ENCODE assay signal across 26 mouse cellular contexts in the genomic region with DNA sequence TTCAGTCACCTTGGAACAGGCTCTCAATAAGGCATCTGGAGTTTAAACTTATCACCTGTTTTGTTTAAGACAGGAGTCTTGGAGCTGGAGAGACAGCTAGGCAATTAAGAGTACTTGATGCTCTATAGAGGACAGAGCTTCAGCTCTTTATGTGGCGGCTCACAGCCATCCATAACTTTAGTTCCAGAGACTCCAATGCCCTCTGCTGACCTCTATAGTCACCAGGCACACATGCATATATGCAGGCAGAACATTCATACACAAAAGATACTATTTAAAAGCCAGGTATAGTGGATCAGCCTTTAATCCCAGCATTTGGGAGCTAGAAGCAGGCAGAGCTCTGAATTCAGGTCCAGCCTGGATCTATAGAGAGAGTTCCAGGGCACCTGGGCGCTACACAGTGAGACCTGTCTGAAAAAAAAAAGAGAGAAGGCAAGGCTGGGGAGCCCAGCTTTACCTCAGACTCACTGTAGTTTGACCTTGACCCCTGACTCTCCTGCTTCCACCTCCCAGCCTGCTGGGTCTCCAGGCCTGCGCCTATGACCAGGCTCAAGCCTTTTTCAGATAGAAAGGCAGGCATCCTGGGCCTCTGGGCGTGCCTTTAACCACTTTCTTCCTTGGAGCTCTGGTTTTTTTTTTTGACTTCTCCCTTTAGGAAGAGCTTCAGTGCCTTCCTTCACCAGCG. TPM values are rescaled to one million over a fixed set of nuclear protein-coding genes. Genes with fewer than 3 reads are reported as not detected.
DNase-seq lines count a peak whose midpoint lies in the region; ATAC-seq and TF ChIP-seq lines count a peak whose summit lies in the region.
"Had no signal": no experiment of that assay in that cellular context is flagged by ENCODE, and none has a peak within 500 bp of the region (broad histone marks: within the 10 kb centered on the region; RNA-seq: fewer than 3 reads in every experiment).

No protein-coding gene starts in this region.

- no peak for DNase-seq in gastrocnemius, adult 2 months
- DNase-seq in gastrocnemius, postnatal 36 days, result no peak
- no peak for DNase-seq in kidney, postnatal 25 days
- DNase-seq in midbrain, embryonic 14.5 days, result no peak
- DNase-seq in urinary bladder, postnatal 10 days (ENCODE audit: low spot score), result no peak
- DNase-seq: adrenal gland, adult 2 months; cerebellum, adult 11-12 months; cerebellum, adult 8-10 months; cerebellum, postnatal 10 days; embryo, embryonic 11 days; gastrocnemius, postnatal 14 days; heart, postnatal 14 days; heart, postnatal 4 days had no signal

- H3K36me3 ChIP-seq in kidney, embryonic 14.5 days (ENCODE audit: control insufficient read depth, insufficient read depth, low read length), result peaks cover 53% of the 10 kb centered on the region
- H3K36me3 ChIP-seq in midbrain, embryonic 13.5 days, result peaks cover 62% of the 10 kb centered on the region
- H3K36me3 ChIP-seq in midbrain, embryonic 14.5 days (ENCODE audit: control insufficient read depth, insufficient read depth, low read length), result peaks cover 58% of the 10 kb centered on the region

- H3K4me2 ChIP-seq in kidney, embryonic 14.5 days (replicated peaks; ENCODE audit: low read depth, low read length), result no peak overlapping the region
- no peak overlapping the region for H3K4me2 ChIP-seq in midbrain, embryonic 13.5 days (replicated peaks)
- no peak overlapping the region for H3K4me2 ChIP-seq in midbrain, embryonic 14.5 days (ENCODE audit: low read length)
- H3K4me2 ChIP-seq: embryonic facial prominence, embryonic 13.5 days; forebrain, embryonic 12.5 days; forebrain, embryonic 15.5 days; heart, embryonic 13.5 days; hindbrain, embryonic 14.5 days had no signal

- 82% methylated on average over 5 of the region's 5 CpGs for WGBS in kidney, embryonic 14.5 days
- WGBS in midbrain, embryonic 13.5 days, result 91% methylated on average over 5 of the region's 5 CpGs
- 89% methylated on average over 5 of the region's 5 CpGs for WGBS in midbrain, embryonic 14.5 days

- H3K9ac ChIP-seq in kidney, embryonic 14.5 days (ENCODE audit: low read depth, low read length), result no peak overlapping the region
- H3K9ac ChIP-seq in midbrain, embryonic 13.5 days (replicated peaks), result no peak overlapping the region
- no peak overlapping the region for H3K9ac ChIP-seq in midbrain, embryonic 14.5 days (replicated peaks; ENCODE audit: low read length)
- H3K9ac ChIP-seq: embryonic facial prominence, embryonic 13.5 days; forebrain, embryonic 12.5 days; forebrain, embryonic 15.5 days; heart, embryonic 13.5 days; hindbrain, embryonic 14.5 days had no signal

- no peak for ATAC-seq in kidney, embryonic 14.5 days (ENCODE audit: low FRiP score, low TSS enrichment)
- ATAC-seq in midbrain, embryonic 13.5 days, result no peak
- ATAC-seq in midbrain, embryonic 14.5 days (ENCODE audit: low FRiP score, low TSS enrichment), result no peak
- ATAC-seq: hindbrain, postnatal 0 days; inflammation-experienced regulatory T-cells, adult 6 months; intestine, embryonic 16.5 days had no signal

- no peaks in the 10 kb centered on the region for H3K27me3 ChIP-seq in kidney, embryonic 14.5 days (ENCODE audit: control insufficient read depth, insufficient read depth, low read length)
- no peaks in the 10 kb centered on the region for H3K27me3 ChIP-seq in midbrain, embryonic 13.5 days
- H3K27me3 ChIP-seq in midbrain, embryonic 14.5 days (ENCODE audit: control insufficient read depth, insufficient read depth, low read length), result no peaks in the 10 kb centered on the region
- H3K27me3 ChIP-seq: embryonic facial prominence, embryonic 13.5 days; forebrain, embryonic 12.5 days; forebrain, embryonic 15.5 days; heart, embryonic 13.5 days had no signal

- no peaks in the 10 kb centered on the region for H3K9me3 ChIP-seq in kidney, embryonic 14.5 days (ENCODE audit: control insufficient read depth, low read length)
- no peaks in the 10 kb centered on the region for H3K9me3 ChIP-seq in midbrain, embryonic 13.5 days
- no peaks in the 10 kb centered on the region for H3K9me3 ChIP-seq in midbrain, embryonic 14.5 days (ENCODE audit: control insufficient read depth, low read length)
- H3K9me3 ChIP-seq: embryonic facial prominence, embryonic 10.5 days; embryonic facial prominence, embryonic 13.5 days; forebrain, embryonic 12.5 days; forebrain, embryonic 15.5 days; heart, embryonic 13.5 days had no signal

- H3K4me3 ChIP-seq in gastrocnemius, adult 2 months, result no peak overlapping the region
- no peak overlapping the region for H3K4me3 ChIP-seq in kidney, embryonic 14.5 days (ENCODE audit: low read length)
- no peak overlapping the region for H3K4me3 ChIP-seq in midbrain, embryonic 13.5 days (replicated peaks)
- no peak overlapping the region for H3K4me3 ChIP-seq in midbrain, embryonic 14.5 days (replicated peaks; ENCODE audit: low read depth, low read length)
- no peak overlapping the region for H3K4me3 ChIP-seq in brown adipose tissue, adult 24 weeks (ENCODE audit: insufficient read depth, low read depth, low read length)
- H3K4me3 ChIP-seq: embryonic facial prominence, embryonic 10.5 days; embryonic facial prominence, embryonic 13.5 days; erythroblast, embryonic 14.5 days; forebrain, embryonic 12.5 days; forebrain, embryonic 15.5 days; heart, embryonic 13.5 days had no signal

- H3K4me1 ChIP-seq in kidney, embryonic 14.5 days (ENCODE audit: control insufficient read depth, insufficient read depth, low read length), result no peaks in the 10 kb centered on the region
- no peaks in the 10 kb centered on the region for H3K4me1 ChIP-seq in midbrain, embryonic 13.5 days (replicated peaks)
- no peaks in the 10 kb centered on the region for H3K4me1 ChIP-seq in midbrain, embryonic 14.5 days (ENCODE audit: control insufficient read depth, insufficient read depth, low read length)
- no peaks in the 10 kb centered on the region for H3K4me1 ChIP-seq in brown adipose tissue, adult 24 weeks (ENCODE audit: control insufficient read depth, insufficient read depth, insufficient read length, low read length)
- H3K4me1 ChIP-seq: embryonic facial prominence, embryonic 10.5 days; embryonic facial prominence, embryonic 13.5 days; forebrain, embryonic 12.5 days; forebrain, embryonic 15.5 days; heart, embryonic 13.5 days had no signal

- TF ChIP-seq CTCF in gastrocnemius, adult 2 months (IDR thresholded peaks at IDR 0.05), result no peak

- intact Hi-C loops in gastrocnemius, adult 2 months (cut with DNase I), result loop anchor here (2.0 kb wide), 1 partner anchor 15 kb away; no protein-coding TSS in a partner anchor
- intact Hi-C loops in gastrocnemius, postnatal 36 days (cut with DNase I), result loop anchor here (2.0 kb wide), 1 partner anchor 15 kb away; no protein-coding TSS in a partner anchor

- peak overlapping the region; percentile 84 for H3K27ac ChIP-seq in gastrocnemius, adult 2 months
- peak overlapping the region; percentile 5; the same call in 1 of the 2 replicates for H3K27ac ChIP-seq in kidney, embryonic 14.5 days (ENCODE audit: low read depth, low read length)
- 0 out of 2 replicates have a peak overlapping the region, but pooled peaks have one; percentile 17 for H3K27ac ChIP-seq in midbrain, embryonic 13.5 days
- no peak overlapping the region for H3K27ac ChIP-seq in midbrain, embryonic 14.5 days (replicated peaks; ENCODE audit: low read depth, low read length)
- peak overlapping the region; percentile 18; the same call in 1 of the 2 replicates for H3K27ac ChIP-seq in brown adipose tissue, adult 24 weeks (replicated peaks; ENCODE audit: low read depth, low read length)
- H3K27ac ChIP-seq: embryonic facial prominence, embryonic 10.5 days; embryonic facial prominence, embryonic 13.5 days; forebrain, embryonic 12.5 days; forebrain, embryonic 15.5 days; heart, embryonic 13.5 days; hindbrain, embryonic 14.5 days; hindbrain, postnatal 0 days had no signal

RNA-seq across cellular contexts. Expression of gene Dyrk1b, which starts 16.3 kb away (rescaled TPM):
- total RNA-seq in gastrocnemius, adult 2 months (2021), result 10 to 100 TPM; 65.3 to 78.6 TPM
- total RNA-seq in gastrocnemius, postnatal 36 days (2021), result 10 to 100 TPM; 82.4 to 90.6 TPM
- polyA plus RNA-seq in kidney, embryonic 14.5 days (2014; fragmentation: Nextera tagmentation; extraction: Ambion mirVana), result 19.4 and 19.8 TPM in 2 replicates
- polyA plus RNA-seq in midbrain, embryonic 13.5 days (2015; fragmentation: Nextera tagmentation; extraction: Ambion mirVana), result 18.5 and 20.8 TPM in 2 replicates
- polyA plus RNA-seq in midbrain, embryonic 14.5 days (2014; fragmentation: Nextera tagmentation; extraction: Ambion mirVana), result 13.7 and 17.3 TPM in 2 replicates
- polyA plus RNA-seq in brown adipose tissue, adult 24 weeks (2012; ENCODE audit: insufficient read depth, insufficient read length, missing spikeins), result 17.9 and 26.8 TPM in 2 replicates

RNA-seq across cellular contexts. Expression of gene Fbl, which starts 26.0 kb away (rescaled TPM):
- 10 to 100 TPM; 21.2 to 28.9 TPM for total RNA-seq in gastrocnemius, adult 2 months (2021)
- total RNA-seq in gastrocnemius, postnatal 36 days (2021), result 10 to 100 TPM; 18.8 to 22.9 TPM
- 57.0 and 85.8 TPM in 2 replicates for polyA plus RNA-seq in kidney, embryonic 14.5 days (2014; fragmentation: Nextera tagmentation; extraction: Ambion mirVana)
- 89.5 and 98.1 TPM in 2 replicates for polyA plus RNA-seq in midbrain, embryonic 13.5 days (2015; fragmentation: Nextera tagmentation; extraction: Ambion mirVana)
- polyA plus RNA-seq in midbrain, embryonic 14.5 days (2014; fragmentation: Nextera tagmentation; extraction: Ambion mirVana), result 26.2 and 36.4 TPM in 2 replicates
- 19.9 and 25.7 TPM in 2 replicates for polyA plus RNA-seq in brown adipose tissue, adult 24 weeks (2012; ENCODE audit: insufficient read depth, insufficient read length, missing spikeins)
